Mouse (Mus musculus) heart, adult 8-10 months (tissue): ENCODE data around the gene Ak1. TPM values are rescaled to one million over a fixed set of nuclear protein-coding genes. Genes with fewer than 3 reads are reported as not detected.

Experiments
- DNase-seq: peaks from one replicate; pipeline ENCODE4 v3.0.0; 2022; ENCODE audit warnings: low spot score
- total RNA-seq, 4 experiments: library from RNA; stranded (reverse); gene quantifications; 2 replicates each; pipeline ENCODE4 v1.2.4; 2022

The Ak1 gene
- total RNA-seq, 4 experiments from 2014 or later, result 656 to 809 (median 697) TPM

- no peak for DNase-seq
These were observed 32.2 kb downstream of the Ak1 start for GRCm38 (mm10) chr2:32653764-32654163.

DNA sequence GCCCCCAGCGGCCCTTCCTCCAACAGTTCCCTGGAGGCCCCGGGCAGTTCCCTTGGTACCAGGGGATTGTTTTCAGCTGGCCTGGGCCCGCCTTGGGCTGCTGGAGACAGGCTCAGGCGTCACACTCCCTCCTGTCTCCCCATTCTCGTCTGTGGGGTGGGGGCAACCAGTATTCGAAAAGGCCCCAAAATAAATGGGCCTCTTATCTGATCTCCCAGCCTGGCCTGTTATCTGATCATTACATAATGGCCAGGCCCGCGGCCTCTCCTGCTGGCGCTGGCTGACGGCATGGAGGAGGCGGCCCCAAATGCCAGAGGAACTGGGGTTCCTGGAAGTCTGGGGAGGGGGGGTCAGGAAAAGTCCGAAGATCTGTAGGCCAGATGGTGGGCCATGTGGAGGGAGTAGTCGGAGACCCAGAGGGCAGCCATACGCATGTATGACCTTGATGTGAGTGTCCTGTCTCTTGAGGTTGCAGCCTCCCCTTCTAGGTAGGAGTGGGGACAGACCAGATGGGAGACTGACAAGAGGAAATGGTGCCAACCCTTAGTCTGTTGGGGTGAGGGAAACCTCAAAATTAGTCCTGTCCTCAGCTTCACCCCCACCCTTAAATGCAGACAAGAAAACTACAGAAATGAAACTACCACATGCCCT, 33.3 kb downstream of the Ak1 start:
- no peak for DNase-seq

DNA sequence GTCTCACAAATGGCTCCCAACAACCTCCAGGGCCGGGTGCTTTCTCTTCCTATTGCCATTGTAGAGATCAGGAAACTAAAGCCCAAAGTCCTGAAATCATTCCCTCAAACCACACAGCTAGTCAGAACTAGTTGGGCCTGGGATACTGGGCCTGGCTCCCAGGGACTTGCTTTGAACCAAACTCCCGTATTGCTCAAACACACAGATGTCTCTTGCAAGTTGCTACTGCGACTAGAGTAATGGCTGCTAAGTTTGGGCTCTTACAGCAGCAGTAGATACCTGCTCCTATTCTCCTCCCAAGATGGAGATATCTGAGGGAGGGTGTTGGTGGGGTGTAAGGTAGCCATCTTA, 33.8 kb downstream of the Ak1 start:
- DNase-seq, result no peak

DNA sequence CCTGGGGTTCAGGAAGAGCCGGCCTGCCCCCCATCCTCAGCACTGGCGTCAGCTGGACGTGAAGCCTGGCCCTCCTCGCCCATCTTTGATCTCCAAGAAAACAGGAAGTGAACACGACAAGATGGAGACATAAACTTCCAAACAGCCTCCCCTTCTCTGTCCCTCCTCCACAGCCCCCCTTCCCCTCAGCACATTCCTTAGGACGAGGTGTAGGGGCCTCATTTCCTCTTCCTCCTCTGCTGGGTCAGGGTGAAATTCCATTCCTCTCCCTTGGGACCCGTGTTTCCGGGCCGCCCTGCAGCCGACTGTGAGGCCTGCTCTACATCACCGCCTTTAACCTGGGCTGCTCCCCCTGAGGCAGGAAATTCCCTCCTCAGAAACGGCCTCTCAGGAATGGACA, 34.3 kb downstream of the Ak1 start:
- DNase-seq, result peak; percentile 90

DNA sequence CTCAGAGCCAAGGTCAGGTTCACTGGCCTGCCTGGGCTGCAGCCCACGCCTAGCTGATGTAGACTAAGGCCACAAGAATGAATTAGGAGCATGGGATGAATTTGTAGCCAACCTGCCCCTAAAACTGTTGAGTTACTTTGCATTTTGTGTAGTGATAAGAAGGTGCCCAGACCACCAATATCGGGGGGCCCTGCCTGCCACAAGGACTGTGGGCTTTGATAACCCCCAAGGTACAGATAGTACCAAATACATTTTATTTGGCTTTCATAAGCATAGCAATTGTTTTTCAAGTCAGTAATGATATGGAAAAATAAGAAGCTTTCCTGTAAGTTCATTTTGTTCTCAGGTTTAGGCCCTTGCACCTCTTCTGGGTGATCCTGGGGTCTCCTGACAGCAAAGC, 37.3 kb downstream of the Ak1 start:
- no peak for DNase-seq

- DNase-seq, result no peak
These were observed 40.0 kb downstream of the Ak1 start for GRCm38 (mm10) chr2:32661509-32662107.

GRCm38 (mm10) chr2:32662291-32662690, 40.7 kb downstream of the Ak1 start:
- no peak for DNase-seq

DNA sequence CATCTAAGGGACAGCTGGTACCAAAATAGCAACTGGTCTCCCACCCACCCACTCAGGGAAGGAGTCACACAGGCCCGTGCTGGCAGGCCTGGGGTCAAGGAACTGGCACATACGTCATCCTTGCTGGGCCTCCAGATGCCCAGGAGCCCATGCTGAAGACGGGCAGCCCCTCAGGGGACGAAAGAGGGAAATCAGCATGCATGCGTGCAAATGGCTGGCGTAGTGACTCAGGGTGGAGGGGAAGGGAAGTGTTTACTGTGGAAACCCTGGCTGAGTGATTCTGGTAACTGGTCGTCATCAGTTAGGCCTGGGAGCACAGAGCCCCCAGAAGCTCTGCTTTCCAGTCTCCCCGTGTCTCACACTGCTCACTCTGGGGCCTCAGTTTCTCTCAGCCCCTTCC, 43.8 kb downstream of the Ak1 start:
- DNase-seq, result no peak

DNA sequence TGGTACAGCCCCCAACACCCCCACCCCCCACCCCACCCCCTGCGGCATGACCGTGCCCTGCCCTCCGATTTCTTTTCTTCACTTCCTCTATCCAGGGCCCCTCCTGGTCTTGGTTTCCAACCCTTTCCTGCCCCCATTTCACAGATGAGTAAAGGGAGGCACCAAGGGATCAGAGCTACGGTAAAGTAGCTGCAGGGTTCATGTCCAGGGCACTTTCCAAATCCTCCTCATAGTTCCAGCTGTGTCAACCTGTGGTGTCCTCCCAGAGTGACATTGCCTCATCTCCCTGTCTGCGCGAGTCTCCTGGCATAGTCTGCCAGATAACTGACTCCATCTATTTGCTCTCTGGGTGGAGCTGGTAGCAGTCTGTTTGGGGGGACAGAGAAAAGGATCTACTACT, 44.3 kb downstream of the Ak1 start:
- no peak for DNase-seq

GRCm38 (mm10) chr2:32667775-32668174, 46.2 kb downstream of the Ak1 start:
- no peak for DNase-seq

- no peak for DNase-seq
These were observed 46.6 kb downstream of the Ak1 start for GRCm38 (mm10) chr2:32668176-32668575.

DNA sequence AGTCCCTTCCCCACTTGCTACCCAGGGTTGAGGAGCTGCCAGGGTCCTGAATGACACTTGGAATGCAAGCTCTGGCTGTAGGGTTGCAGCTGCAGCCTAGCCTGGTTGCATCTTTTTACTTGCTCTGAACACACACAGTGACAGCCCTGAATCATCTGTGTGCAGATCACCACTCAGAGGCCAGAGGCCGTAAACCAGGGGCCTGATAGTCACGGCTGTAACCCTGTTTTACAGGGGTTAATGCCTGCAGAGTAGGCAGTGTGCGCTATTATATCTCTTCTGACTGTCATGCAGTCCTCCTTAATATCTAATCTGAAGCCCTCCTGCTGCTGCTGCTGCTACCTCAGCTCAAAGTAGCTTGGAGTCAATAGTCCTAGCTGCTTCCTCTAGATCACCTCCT, 48.3 kb downstream of the Ak1 start:
- no peak for DNase-seq

- DNase-seq, result no peak
These were observed 49.6 kb downstream of the Ak1 start for GRCm38 (mm10) chr2:32671147-32671546.

GRCm38 (mm10) chr2:32671907-32672595, 50.5 kb downstream of the Ak1 start:
- no peak for DNase-seq

DNA sequence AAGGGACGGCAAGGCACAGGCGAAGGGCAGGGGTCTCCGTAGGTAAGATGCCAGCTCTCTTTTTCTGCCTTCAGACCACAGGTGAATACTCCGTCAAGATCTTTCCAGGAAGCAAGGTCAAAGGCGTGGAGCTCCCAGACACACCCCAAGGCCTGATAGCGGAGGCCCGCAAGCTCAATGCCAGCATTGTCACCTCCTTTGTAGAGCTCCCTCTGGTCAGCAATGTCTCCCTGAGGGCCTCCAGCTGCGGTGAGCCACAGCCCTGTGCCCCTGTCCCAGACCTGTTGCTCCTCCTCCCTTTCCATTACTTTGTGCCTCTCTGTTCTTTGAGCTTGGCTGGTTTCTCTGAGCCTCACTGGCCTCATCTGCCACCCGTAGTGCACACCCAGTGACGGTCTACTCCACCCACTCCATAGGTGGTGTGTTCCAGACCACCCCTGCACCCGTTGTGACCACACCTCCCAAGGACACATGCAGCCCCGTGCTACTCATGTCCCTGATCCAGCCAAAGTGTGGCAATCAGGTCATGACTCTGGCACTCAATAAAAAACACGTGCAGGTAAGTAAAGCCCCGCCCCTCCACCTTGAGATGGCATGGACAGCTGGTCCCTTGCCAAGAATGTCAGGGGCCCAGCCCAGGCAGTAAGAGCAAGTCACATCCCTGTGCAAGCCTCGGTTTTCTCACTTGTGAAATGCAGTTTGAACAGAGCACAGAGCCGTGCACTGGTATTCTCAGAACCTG, 51.8 kb downstream of the Ak1 start:
- no peak for DNase-seq

DNA sequence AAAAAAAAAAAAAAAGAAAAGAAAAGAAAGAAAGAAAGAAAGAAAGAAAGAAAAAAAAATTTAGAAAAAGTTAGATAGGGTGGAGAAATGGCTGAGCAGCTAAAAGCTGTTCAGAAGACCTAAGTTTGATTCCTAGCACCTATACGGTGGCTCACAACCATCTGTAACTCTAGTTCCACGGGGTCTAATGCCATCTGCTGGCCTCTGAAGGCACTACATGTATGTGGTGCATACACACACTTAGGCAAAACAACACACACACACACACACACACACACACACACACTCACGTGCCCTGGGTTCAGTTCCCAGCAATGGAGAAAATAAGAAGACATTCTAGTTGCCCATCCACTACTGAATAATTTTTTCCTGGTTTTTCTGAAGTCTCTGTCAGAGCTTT, 55.3 kb downstream of the Ak1 start:
- no peak for DNase-seq

GRCm38 (mm10) chr2:32677683-32678082, 56.1 kb downstream of the Ak1 start:
- DNase-seq, result no peak

GRCm38 (mm10) chr2:32680051-32680451, 58.5 kb downstream of the Ak1 start:
- DNase-seq, result peak; percentile 46

- no peak for DNase-seq
These were observed 59.5 kb downstream of the Ak1 start for GRCm38 (mm10) chr2:32680961-32681650.

DNA sequence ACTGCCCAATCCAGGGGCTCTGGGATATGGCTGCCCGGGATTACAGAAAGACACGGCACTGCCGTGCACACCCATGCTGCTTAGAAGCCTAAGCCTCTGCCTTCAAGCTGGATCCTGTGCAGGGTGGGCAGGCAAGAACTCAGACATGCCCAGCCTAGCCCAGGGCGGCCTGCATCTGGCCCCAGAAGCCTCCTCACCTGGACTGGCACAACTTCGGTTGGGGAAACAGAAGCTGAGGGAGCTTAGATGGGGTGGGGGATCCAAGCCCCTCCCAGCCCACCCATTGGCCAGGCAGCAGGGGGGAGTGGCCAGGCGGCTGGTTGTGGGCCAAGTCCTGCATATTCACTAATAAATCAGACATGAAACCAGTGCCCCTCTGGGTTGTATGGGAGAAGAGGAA, 60.2 kb downstream of the Ak1 start:
- no peak for DNase-seq

DNA sequence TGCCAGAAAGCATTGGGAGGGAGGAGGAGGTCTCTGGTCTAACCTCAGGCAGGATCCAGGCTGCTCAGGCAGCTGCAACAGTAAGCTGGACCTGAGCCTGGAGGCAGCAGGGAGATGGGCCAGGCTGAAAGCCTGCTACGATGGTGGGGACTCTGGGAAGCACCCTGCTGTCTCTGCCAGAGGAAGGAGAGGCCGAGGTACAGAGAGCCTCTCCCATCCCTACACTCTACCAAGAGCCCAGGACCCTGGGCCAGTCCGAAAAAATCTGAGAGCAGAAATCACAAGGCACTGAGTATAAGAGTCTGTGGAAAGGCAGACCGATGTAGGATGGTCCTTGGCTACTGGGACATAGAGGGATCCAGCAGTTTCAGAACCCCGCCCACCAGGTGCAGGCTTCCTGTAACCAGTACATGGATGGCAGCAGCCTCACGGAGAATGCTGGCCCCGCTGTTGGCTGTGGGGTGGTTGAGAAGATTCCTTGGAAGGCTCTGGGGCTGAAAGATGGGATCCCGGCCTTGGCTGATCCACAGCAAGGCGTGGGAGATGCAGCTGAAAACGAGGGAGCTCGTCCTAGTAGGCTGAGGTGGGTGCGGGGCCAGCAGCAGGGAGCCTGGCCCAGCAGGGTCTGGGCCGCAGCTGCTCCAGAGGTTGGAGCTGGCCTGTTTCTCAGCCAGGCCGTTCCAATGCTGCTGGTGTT, 61.3 kb downstream of the Ak1 start:
- no peak for DNase-seq
